Mouse (Mus musculus): ENCODE measurements around the gene Fbxw27.

DNA sequence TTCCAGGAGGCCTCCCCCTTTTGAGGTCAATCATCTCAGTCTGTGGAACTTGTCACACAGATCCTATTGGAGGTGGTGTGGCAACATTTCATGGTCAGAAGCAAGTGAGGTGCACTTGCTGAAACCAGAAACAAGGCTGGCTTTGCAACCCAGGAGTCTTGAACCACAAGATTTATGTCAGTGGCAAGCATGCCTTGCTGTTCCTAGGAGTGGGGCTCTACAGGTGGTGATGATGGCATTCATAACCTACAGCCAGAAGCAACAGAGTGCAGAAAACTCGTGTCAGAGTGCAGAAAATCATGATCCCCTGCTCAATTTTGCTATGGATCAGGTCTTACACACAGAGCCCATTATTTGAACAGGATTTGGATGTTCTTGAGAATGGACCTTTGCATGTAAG is 15.8 kb upstream of the Fbxw27 start:
- no peak for TF ChIP-seq POLR2A (IDR thresholded peaks at IDR 0.05; ENCODE audit: low read depth, low read length)
- TF ChIP-seq CTCF (conservative IDR thresholded peaks at IDR 0.05; ENCODE audit: insufficient read depth, insufficient read length, low read depth, low read length), result no peak
